Mouse (Mus musculus) sigmoid colon, adult 10 weeks (tissue): ENCODE data around the gene Memo1. TPM values are rescaled to one million over a fixed set of nuclear protein-coding genes. Genes with fewer than 3 reads are reported as not detected.

Experiments
- polyA plus RNA-seq: library from polyadenylated mRNA; stranded (reverse); fragments of 350-450 nt; fragmentation: Illumina TruSeq; extraction: RNeasy Lipid Tissue Mini Kit (QIAGEN cat#74804); gene quantifications from one replicate; pipeline ENCODE4 v1.2.3, GENCODE M21; 2014; ENCODE audit warnings: low read depth, low replicate concordance

The Memo1 gene
- 116 TPM for polyA plus RNA-seq

GRCm38 (mm10) chr17:74295026-74295970 is at the start of gene Memo1:
Gene Memo1, minus strand, starts transcription at chr17:74295521.

DNA sequence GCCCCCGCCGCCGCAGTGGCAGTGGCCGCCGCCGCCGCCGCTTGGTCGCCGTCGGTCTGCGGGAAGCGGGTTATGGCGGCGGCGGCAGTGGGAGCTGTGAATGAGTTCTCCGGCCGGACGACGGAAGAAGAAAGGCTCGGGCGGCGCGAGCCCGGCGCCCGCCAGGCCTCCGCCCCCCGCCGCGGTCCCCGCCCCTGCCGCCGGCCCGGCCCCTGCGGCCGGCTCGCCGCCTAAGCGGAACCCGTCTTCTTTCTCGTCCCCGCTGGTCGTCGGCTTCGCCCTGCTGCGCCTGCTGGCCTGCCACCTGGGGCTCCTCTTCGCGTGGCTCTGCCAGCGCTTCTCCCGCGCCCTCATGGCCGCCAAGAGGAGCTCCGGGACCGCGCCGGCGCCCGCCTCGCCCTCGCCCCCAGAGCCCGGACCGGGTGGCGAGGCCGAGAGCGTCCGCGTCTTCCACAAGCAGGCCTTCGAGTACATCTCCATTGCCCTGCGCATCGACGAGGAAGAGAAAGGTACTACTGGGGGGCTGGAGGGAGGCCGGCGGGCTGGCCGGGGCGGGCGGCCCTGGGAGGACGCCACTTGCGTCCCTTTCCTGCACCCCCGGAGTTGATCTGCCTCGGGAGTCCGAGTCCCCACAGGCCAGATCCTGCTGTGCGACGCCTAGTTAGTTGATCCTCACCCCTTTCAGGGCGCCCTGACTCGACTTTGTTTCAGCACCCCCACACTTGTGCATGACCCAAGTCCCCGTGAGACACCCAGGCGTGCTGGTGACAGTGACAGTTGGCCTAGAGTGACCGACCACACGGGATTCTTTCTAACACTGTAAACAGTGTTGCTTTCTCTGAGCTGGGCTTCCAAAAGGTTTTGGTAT is 43.9 kb upstream of the Memo1 start, which contains the start of gene Spast:
Gene Spast (plus strand): TSS at position 51 of the 868 bp plus-strand sequence.

GRCm38 (mm10) chr17:74323844-74324243 is 28.5 kb upstream of the Memo1 start, which contains the start of gene Dpy30:
Gene Dpy30, minus strand, starts transcription at chr17:74323944.

Other genes starting within 250 kb of the Memo1 start
- 83.1 TPM for gene Srd5a2, start 247.6 kb downstream of the Memo1 start, polyA plus RNA-seq
- 147 TPM for gene Dpy30, start 28.4 kb upstream of the Memo1 start, polyA plus RNA-seq
- 49.1 TPM for gene Spast, start 43.5 kb upstream of the Memo1 start, polyA plus RNA-seq
- gene Slc30a6, start 100.1 kb upstream of the Memo1 start, polyA plus RNA-seq, result 41.8 TPM
- 31.2 TPM for gene Nlrc4, start 163.6 kb upstream of the Memo1 start, polyA plus RNA-seq
- 357 TPM for gene Yipf4, start 194.0 kb upstream of the Memo1 start, polyA plus RNA-seq
- gene Birc6, start 232.8 kb upstream of the Memo1 start, polyA plus RNA-seq, result 180 TPM